Mouse (Mus musculus): Measurements from ENCODE around the gene Exoc3l4. TPM values are rescaled to one million over a fixed set of nuclear protein-coding genes. Genes with fewer than 3 reads are reported as not detected.

Gene Exoc3l4
- total RNA-seq, 2 experiments from 2014 or later: 0.85 to 1.3 TPM

DNA sequence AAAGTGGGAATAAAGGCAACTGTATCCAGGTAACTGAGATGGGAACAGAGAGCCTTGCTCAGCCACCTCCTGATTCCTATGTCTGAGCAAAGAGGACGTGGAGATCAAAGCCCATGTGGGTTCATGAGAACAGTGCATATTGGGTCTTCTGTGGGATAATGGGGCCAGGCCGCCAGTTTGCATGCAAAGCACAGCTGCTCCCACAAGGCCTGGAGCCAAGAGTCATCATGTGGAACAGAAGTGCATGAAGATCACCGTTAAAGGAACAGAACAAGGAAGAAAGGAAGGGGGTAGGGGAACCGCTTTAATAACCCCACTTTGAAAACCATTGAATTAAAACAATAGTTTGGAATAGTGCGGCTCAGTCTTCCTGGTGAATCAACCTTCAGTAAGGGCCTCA lies 56.1 kb downstream of the Exoc3l4 start:
- DNase-seq (ENCODE audit: low spot score in 2 of 2): no peak
- intact Hi-C loops (cut with DNase I): no loop called here

DNA sequence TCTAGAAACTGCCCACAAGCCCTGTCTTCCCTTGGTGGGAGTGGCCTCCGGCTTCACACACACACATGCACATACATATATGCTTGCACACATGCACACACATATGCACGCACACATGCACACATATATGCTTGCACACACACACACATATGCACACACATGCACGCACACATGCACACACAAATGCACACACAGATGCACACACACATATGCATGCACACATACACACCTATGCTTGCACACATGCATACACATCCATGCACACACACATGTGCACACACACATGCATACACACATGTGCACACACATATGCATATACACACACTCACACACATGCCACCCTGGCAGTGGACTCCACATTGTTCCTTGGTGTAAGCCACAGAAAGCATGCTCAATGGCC lies 57.6 kb downstream of the Exoc3l4 start:
- intact Hi-C loops (cut with DNase I): no loop called here
- no peak for DNase-seq (ENCODE audit: low spot score in 2 of 2)

DNA sequence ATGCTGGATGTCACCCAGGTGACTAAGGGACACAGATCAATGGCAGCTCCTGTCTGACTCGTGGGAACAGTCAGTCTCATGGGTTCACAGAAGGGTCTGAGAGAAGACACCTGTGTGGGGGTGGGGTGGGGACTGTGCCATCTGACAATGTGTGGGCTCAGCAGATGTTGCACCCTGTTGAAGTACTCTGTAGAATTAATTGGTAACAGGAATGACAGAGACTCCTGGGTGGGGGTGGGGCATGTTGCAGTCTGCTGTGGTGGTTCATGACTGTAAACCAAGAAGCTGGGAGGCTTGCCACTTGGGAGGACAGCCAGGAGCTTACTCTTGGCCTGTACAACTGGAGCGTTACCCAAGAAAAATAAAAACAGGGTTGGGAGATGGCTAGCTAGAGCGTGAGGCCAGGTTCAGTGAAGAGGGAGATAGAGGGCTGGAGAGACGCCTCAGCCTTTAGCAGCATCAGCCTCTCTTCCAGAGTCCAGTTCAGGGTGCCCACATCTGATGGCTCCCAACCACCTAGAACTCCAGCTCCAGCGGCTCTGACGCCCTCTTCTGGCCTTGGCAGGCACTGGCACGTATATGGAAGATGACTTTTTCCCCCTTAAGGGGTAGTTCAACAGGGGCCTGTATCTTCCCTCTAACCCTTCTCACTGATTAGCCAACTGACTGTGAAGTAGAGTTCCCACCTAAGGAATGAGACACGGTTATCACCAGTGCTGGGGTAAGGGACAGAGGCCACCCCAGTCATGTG lies 58.3 kb downstream of the Exoc3l4 start:
- peak in 1 of 2 experiments; percentile 20 for DNase-seq (ENCODE audit: low spot score in 2 of 2)
- intact Hi-C loops (cut with DNase I): no loop called here

DNA sequence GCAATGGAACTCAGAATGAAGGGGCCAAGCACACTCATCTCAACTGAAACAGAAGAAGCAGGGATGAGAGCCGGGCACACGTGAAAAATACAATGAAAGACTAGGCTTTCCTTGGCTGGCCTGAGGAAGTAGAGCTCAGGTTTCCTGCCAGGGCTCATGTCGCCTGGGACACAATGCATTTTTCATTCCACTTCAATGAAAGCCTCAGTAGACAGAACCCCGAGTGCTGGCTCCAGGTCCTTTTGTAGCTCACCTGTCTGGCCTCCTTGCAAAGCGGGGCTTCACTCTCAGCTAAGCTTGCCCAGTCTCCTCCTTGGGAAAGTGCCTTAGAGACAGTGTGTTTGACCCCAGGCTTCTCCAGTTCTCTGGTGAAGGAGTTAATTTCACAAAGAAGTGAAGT lies 62.1 kb downstream of the Exoc3l4 start:
- DNase-seq (ENCODE audit: low spot score in 2 of 2): no peak
- intact Hi-C loops (cut with DNase I): no loop called here

DNA sequence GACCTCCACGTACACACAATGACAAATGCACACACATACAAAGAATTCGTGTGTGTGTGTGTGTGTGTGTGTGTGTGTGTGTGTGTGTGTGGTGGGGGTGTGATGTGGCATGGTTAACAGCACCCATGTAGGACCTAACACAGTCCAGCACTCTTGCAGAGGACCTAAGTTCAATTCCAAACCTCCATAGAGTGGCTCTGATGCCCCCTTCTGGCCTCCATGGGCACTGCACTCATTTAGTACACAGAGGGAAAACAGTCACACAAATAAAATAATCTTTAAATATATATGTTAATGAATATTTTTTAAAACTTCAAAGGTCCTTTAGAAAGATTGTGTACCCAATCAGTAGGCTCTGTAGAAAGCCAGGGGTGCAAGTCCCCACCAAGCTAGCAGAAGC lies 63.1 kb downstream of the Exoc3l4 start:
- intact Hi-C loops (cut with DNase I): no loop called here
- no peak for DNase-seq (ENCODE audit: low spot score in 2 of 2)

Other genes with a start within 250 kb of the Exoc3l4 start
- gene 4930595D18Rik, start 232.5 kb upstream of the Exoc3l4 start, total RNA-seq (2021): not detected
- gene Amn, start 145.9 kb upstream of the Exoc3l4 start, total RNA-seq (2021): 10 to 100 TPM in 1 of 2 experiments, 1 to 10 TPM in 1; 9.4 to 12.5 TPM
- 100 to 1,000 TPM; 133 TPM for gene Cdc42bpb, start 39.3 kb upstream of the Exoc3l4 start, total RNA-seq (2021)
- gene Lbhd2, start 10.2 kb upstream of the Exoc3l4 start, total RNA-seq (2021): 1 to 10 TPM; 1.5 to 2.5 TPM
- gene Tnfaip2, start 25.5 kb downstream of the Exoc3l4 start, total RNA-seq (2021): under 1 TPM; 0.53 to 0.66 TPM
- 1 to 10 TPM; 3.2 to 4.5 TPM for gene Gm266, start 68.8 kb downstream of the Exoc3l4 start, total RNA-seq (2021)
- 100 to 1,000 TPM; 243 to 251 TPM for gene Eif5, start 121.0 kb downstream of the Exoc3l4 start, total RNA-seq (2021)
- 100 to 1,000 TPM; 107 to 109 TPM for gene Mark3, start 157.5 kb downstream of the Exoc3l4 start, total RNA-seq (2021)